Mouse (Mus musculus) testis, postnatal 10 days (tissue): ENCODE data around the gene Pcnx2.

Experiments used
- DNase-seq: peaks from one replicate; pipeline ENCODE4 v3.0.0; 2021; ENCODE audit warnings: low spot score

Pcnx2 gene

GRCm38 (mm10) chr8:125709171-125709570 is 188.9 kb downstream of the Pcnx2 start:
- DNase-seq: no peak

- no peak for DNase-seq
These were observed 192.3 kb downstream of the Pcnx2 start for GRCm38 (mm10) chr8:125705816-125706215.

GRCm38 (mm10) chr8:125704434-125704833 is 193.7 kb downstream of the Pcnx2 start:
- no peak for DNase-seq

GRCm38 (mm10) chr8:125702868-125703473 is 195.1 kb downstream of the Pcnx2 start:
- no peak for DNase-seq
